Mouse (Mus musculus) CH12.LX (cell line): Measurements from ENCODE around the gene Ntn3. TPM values are rescaled to one million over a fixed set of nuclear protein-coding genes. Genes with fewer than 3 reads are reported as not detected.
A peak's percentile ranks its signal among the peaks of the same experiment; 100 is the strongest.

Source experiments
- DNase-seq: peaks from one replicate; pipeline ENCODE4 v3.0.0-alpha.2; 2013; ENCODE audit errors: extremely low read depth
- H3K27ac ChIP-seq: 2 replicates; pipeline ENCODE4 v1.5.1; 2012; ENCODE audit warnings: low read depth, mild to moderate bottlenecking, control low read depth, moderate library complexity; ENCODE audit not compliant: insufficient read depth
- H3K27me3 ChIP-seq: replicated peaks from 2 replicates; pipeline ENCODE3; 2012; ENCODE audit warnings: inconsistent platforms
- H3K36me3 ChIP-seq, 2 experiments: replicated peaks in 1 of 2; 2 replicates each; pipeline versions ENCODE3 to v1.6.1; 2012; ENCODE audit warnings: inconsistent platforms in 1 of 2, low read length in 1 of 2, mild to moderate bottlenecking in 1 of 2, mixed read lengths in 1 of 2, moderate library complexity in 1 of 2; ENCODE audit not compliant: control insufficient read depth in 1 of 2, insufficient read depth in 1 of 2
- H3K4me1 ChIP-seq, 2 experiments: 2 replicates each; pipeline ENCODE4 v1.6.1; 2012; ENCODE audit warnings: inconsistent platforms in 1 of 2, moderate library complexity in 1 of 2; ENCODE audit not compliant: insufficient read depth in 2 of 2, control insufficient read depth in 1 of 2
- H3K4me2 ChIP-seq: 2 replicates; pipeline ENCODE4 v1.6.1; 2012; ENCODE audit warnings: low read depth, mild to moderate bottlenecking, control low read depth; ENCODE audit not compliant: poor library complexity, insufficient read depth, severe bottlenecking
- H3K4me3 ChIP-seq, 3 experiments: fragments of 150-350 bp in 1 of 3; sonication (generic) in 1 of 3; replicated peaks in 1 of 3; 2 replicates each; pipeline versions ENCODE3 to v1.5.1; 2011 to 2012; ENCODE audit warnings: low read depth in 2 of 3, low read length in 2 of 3, mild to moderate bottlenecking in 2 of 3, moderate library complexity in 2 of 3, control low read depth in 1 of 3, improper control_type of control experiment in 1 of 3, inconsistent platforms in 1 of 3, mixed read lengths in 1 of 3; ENCODE audit not compliant: poor library complexity in 1 of 3
- H3K79me2 ChIP-seq: replicated peaks from 2 replicates; pipeline ENCODE4 v1.6.1; 2012; ENCODE audit warnings: mild to moderate bottlenecking, moderate library complexity; ENCODE audit not compliant: control insufficient read depth, poor library complexity, insufficient read depth, severe bottlenecking; ENCODE audit errors: extremely low read depth
- H3K9ac ChIP-seq: 2 replicates; pipeline ENCODE4 v1.6.1; 2012; ENCODE audit warnings: low read depth, mild to moderate bottlenecking, control low read depth, moderate library complexity; ENCODE audit not compliant: insufficient read depth
- H3K9me3 ChIP-seq: replicated peaks from 2 replicates; pipeline ENCODE3; 2012; ENCODE audit warnings: low read length, inconsistent platforms, mixed read lengths
- BHLHE40 ChIP-seq: IDR thresholded peaks from 2 replicates; pipeline ENCODE4 v1.6.1; 2011; ENCODE audit warnings: mild to moderate bottlenecking, low read depth, low read length, improper control_type of control experiment
- CHD2 ChIP-seq: IDR thresholded peaks from 2 replicates; pipeline ENCODE4 v1.6.1; 2011; ENCODE audit warnings: low read length, improper control_type of control experiment
- HCFC1 ChIP-seq: IDR thresholded peaks from 2 replicates; pipeline ENCODE4 v1.6.1; 2012; ENCODE audit warnings: low read depth, mild to moderate bottlenecking, inconsistent platforms, low read length, improper control_type of control experiment
- MAFK ChIP-seq: IDR thresholded peaks from 2 replicates; pipeline ENCODE4 v1.6.1; 2011; ENCODE audit warnings: low read length, improper control_type of control experiment; ENCODE audit not compliant: insufficient replicate concordance
- MAX ChIP-seq: IDR thresholded peaks from 2 replicates; pipeline ENCODE4 v1.6.1; 2011; ENCODE audit warnings: low read length, improper control_type of control experiment
- MAZ ChIP-seq: IDR thresholded peaks from 2 replicates; pipeline ENCODE4 v1.6.1; 2012; ENCODE audit warnings: low read depth, mild to moderate bottlenecking, inconsistent platforms, low read length, improper control_type of control experiment, moderate library complexity
- MEF2A ChIP-seq: IDR thresholded peaks from 2 replicates; pipeline ENCODE4 v1.6.1; 2014; ENCODE audit warnings: low read depth, mild to moderate bottlenecking, inconsistent platforms, low read length, improper control_type of control experiment, borderline replicate concordance
- POLR2AphosphoS2 ChIP-seq: IDR thresholded peaks from 2 replicates; pipeline ENCODE4 v1.6.1; 2011; ENCODE audit warnings: low read depth, low read length, improper control_type of control experiment
- RCOR1 ChIP-seq: conservative IDR thresholded peaks from 2 replicates; pipeline ENCODE4 v1.6.1; 2012; ENCODE audit warnings: low read depth, mild to moderate bottlenecking, inconsistent platforms, low read length, improper control_type of control experiment
- SIN3A ChIP-seq: IDR thresholded peaks from 2 replicates; pipeline ENCODE4 v1.6.1; 2012; ENCODE audit warnings: low read length, improper control_type of control experiment, inconsistent platforms
- UBTF ChIP-seq: IDR thresholded peaks from 2 replicates; pipeline ENCODE4 v1.6.1; 2012; ENCODE audit warnings: low read depth, mild to moderate bottlenecking, inconsistent platforms, low read length, improper control_type of control experiment, moderate library complexity
- USF1 ChIP-seq: IDR thresholded peaks from 2 replicates; pipeline ENCODE4 v1.6.1; 2014; ENCODE audit warnings: low read depth, mild to moderate bottlenecking, inconsistent platforms, low read length, improper control_type of control experiment
- USF2 ChIP-seq: conservative IDR thresholded peaks from 2 replicates; pipeline ENCODE4 v1.6.1; 2011; ENCODE audit warnings: low read depth, low read length, improper control_type of control experiment
- ZKSCAN1 ChIP-seq: IDR thresholded peaks from 2 replicates; pipeline ENCODE4 v1.6.1; 2012; ENCODE audit warnings: low read depth, inconsistent platforms, low read length, improper control_type of control experiment, borderline replicate concordance
- dilution Hi-C: fragments of 300-500 bp; cut with MboI; formaldehyde crosslinking; loops from 2 replicates; pipeline ENCODE4 v1.14.3; 2020; ENCODE audit warnings: low sequenced_read_pairs; ENCODE audit not compliant: extremely low pct_unique_long_range_greater_than_20kb, extremely low pct_ligation_motif_present
- in situ Hi-C: fragments of 300-500 bp; cut with MboI; formaldehyde crosslinking; loops from 3 replicates; pipeline ENCODE4 v1.14.3; 2019; ENCODE audit warnings: low sequenced_read_pairs, low pct_ligation_motif_present, low pct_unique_long_range_greater_than_20kb, mixed read lengths
- polyA plus RNA-seq: library from polyadenylated mRNA; unstranded; fragments of >175 nt; gene quantifications from 2 replicates; pipeline ENCODE4 v1.2.1, GENCODE M21; 2012; ENCODE audit warnings: low read depth; ENCODE audit not compliant: insufficient read length
- total RNA-seq, 2 experiments: library from RNA; depleted of rRNA; stranded (reverse); fragments of 300-350 nt in 1 of 2; fragments of >200 nt in 1 of 2; gene quantifications; 2 replicates each; pipeline ENCODE4 v1.2.3; 2012 to 2014

The Ntn3 gene
- total and polyA plus RNA-seq, 3 experiments = 0.08 to 0.10 TPM; not detected in 1

- peaks cover 3 to 26% of the 10 kb centered on the region in 2 experiments for H3K4me1 ChIP-seq
- no peak overlapping the region for H3K4me3 ChIP-seq
- H3K27ac ChIP-seq = no peak overlapping the region
- no peak overlapping the region for H3K4me2 ChIP-seq
- no peak for TF ChIP-seq RCOR1
- no peak for TF ChIP-seq ZKSCAN1
- no peak for TF ChIP-seq UBTF
- no peak for TF ChIP-seq MAFK
- TF ChIP-seq MEF2A = no peak
- TF ChIP-seq CHD2 = no peak
- TF ChIP-seq MAX = no peak
- no peak for TF ChIP-seq USF1
- no peak for TF ChIP-seq MAZ
- TF ChIP-seq HCFC1 = no peak
- TF ChIP-seq SIN3A = no peak
- TF ChIP-seq, all 38 proteins: peak for 0
- H3K79me2 ChIP-seq = peaks cover 26% of the 10 kb centered on the region
- no peaks in the 10 kb centered on the region for H3K27me3 ChIP-seq
- H3K36me3 ChIP-seq = peaks cover 33 to 47% of the 10 kb centered on the region in 2 experiments
- in situ Hi-C loops (loop anchor here (5.0 kb wide), 1 partner anchor 133 kb away; no protein-coding TSS in a partner anchor), dilution Hi-C loops (no loop called here)
- no peaks in the 10 kb centered on the region for H3K9me3 ChIP-seq
- no peak for DNase-seq
- H3K9ac ChIP-seq = no peak overlapping the region
These were observed 44.6 kb downstream of the Ntn3 start for GRCm38 (mm10) chr17:24164566-24165259.

- TF ChIP-seq USF1 (peak; percentile 77), BHLHE40 (peak; percentile 55), USF2 (peak; percentile 79), POLR2AphosphoS2 (no peak)
- TF ChIP-seq, all 38 proteins: peak for 3
- no peak within 1 kb of the TSS for H3K9ac ChIP-seq
- dilution Hi-C loops = no loop called here
These were observed 46.0 kb downstream of the Ntn3 start, which contains the start of gene Amdhd2 for GRCm38 (mm10) chr17:24163176-24163962. Gene Amdhd2 (minus strand): TSS chr17:24163766.

More at GRCm38 (mm10) chr17:24163176-24163962, 46.0 kb downstream of the Ntn3 start, which contains the start of gene Amdhd2:
- H3K4me3 ChIP-seq = no peak within 1 kb of the TSS
- peaks cover 33 to 47% of the 10 kb centered on the region in 2 experiments for H3K36me3 ChIP-seq
- H3K9me3 ChIP-seq = no peaks in the 10 kb centered on the region
- H3K27ac ChIP-seq = no peak within 1 kb of the TSS
- no peaks in the 10 kb centered on the region for H3K27me3 ChIP-seq
- H3K4me2 ChIP-seq = no peak within 1 kb of the TSS
- H3K4me1 ChIP-seq = peaks cover 3 to 26% of the 10 kb centered on the region in 2 experiments
- DNase-seq = no peak
- peaks cover 20% of the 10 kb centered on the region for H3K79me2 ChIP-seq
- in situ Hi-C loops = no loop called here
